Mouse (Mus musculus): ENCODE data around the gene Adcy3.
A peak's percentile ranks its signal among the peaks of the same experiment; 100 is the strongest.
"Not testable (repeated sequence)": the region's sequence is repeated elsewhere in the genome, so short reads cannot be mapped to it uniquely, and the experiment has no call there.

The Adcy3 gene

GRCm38 (mm10) chr12:4180507-4180906, 47.6 kb downstream of the Adcy3 start:
- DNase-seq (ENCODE audit: low spot score), result no peak

DNA sequence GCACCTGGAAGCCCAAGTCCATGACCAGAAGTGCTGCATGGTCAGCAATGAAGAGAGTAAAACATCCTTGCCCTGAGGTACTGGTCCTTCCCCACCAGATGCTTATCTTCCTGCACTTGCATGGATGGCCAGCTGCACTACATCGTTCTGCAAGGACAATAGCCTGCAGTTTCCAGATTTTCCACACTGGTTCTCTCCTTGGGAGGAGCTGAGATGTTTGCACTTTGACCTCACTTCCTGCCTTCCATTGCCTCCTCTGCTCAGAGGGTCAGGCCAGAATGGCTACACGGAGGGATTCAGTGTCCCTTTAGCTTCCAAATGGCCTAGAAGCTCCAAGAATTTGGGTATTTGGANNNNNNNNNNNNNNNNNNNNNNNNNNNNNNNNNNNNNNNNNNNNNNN, 51.7 kb downstream of the Adcy3 start:
- DNase-seq (ENCODE audit: low spot score), result no peak

DNA sequence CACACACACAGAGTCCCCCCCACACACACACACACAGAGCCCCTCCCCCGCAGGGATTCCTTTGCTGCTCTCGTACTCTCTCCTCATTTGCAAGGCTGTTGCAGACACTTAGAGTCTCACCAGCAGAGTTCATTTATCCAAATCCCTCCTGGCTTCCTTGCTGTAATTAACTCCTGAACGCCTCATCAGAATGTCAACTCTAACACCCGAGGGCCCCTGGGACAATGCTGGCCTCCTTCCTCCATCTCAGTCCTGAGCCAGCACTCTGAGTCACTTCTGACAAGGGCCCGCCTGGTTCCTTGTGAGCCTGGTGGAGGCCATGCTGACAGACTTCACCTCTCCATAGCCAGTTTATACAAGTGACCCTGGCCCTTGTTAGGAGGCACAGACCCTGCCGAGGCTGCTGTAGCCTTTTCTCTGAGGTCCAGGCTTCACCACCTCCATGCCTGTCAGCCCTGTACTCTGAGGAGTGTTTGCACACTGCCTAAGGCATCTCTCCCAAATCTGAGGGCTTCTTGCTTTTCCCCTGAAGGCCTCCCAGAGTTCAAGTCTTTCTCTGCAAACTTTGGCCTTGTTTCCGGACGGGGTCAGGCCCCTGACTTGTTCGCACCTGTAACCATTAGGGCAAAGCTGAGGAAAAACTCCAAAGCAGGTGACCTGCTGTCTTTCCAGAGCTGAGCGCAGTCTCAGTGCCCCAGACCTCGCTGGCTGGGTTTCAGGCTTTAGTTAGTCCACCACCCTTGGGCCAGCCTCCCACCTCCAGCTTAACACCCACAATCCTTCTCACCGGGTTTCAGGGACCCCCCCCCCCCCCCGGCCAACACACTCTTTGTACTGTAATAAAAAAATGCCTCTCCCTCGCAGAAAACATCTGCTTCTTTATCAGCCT, 55.5 kb downstream of the Adcy3 start:
- DNase-seq (ENCODE audit: low spot score), result peak; percentile 56

- no peak for DNase-seq (ENCODE audit: low spot score)
These were observed 56.2 kb downstream of the Adcy3 start for GRCm38 (mm10) chr12:4189060-4189447.

GRCm38 (mm10) chr12:4192514-4192913, 59.6 kb downstream of the Adcy3 start:
- DNase-seq (ENCODE audit: low spot score), result no peak

- DNase-seq (ENCODE audit: low spot score), result no peak
These were observed 60.3 kb downstream of the Adcy3 start for GRCm38 (mm10) chr12:4193025-4193740.

- DNase-seq (ENCODE audit: low spot score), result no peak
These were observed 61.7 kb downstream of the Adcy3 start for GRCm38 (mm10) chr12:4194643-4195042.

DNA sequence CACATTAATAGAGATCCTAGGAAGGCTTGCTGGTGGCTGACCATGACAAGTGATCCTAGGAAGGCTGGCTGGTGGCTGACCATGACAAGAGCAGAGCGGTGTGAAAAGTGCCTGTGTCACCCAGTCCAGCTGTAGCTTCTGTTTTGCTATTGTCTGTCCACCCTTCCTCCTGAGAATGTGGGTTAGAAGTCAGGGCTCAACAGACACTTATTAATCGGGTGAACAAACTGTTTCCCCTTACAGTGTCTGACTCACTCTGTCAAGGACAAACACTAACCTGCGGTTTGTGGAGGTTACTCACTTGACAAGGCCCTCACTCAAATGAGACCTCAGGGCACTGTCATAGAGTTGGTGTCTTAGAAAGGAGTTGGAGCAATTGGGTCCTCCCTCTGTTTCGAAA, 65.8 kb downstream of the Adcy3 start:
- DNase-seq (ENCODE audit: low spot score), result no peak

- DNase-seq (ENCODE audit: low spot score), result no peak
These were observed 66.4 kb downstream of the Adcy3 start for GRCm38 (mm10) chr12:4199271-4199670.

- no peak for DNase-seq (ENCODE audit: low spot score)
These were observed 68.7 kb downstream of the Adcy3 start for GRCm38 (mm10) chr12:4201454-4202200.

DNA sequence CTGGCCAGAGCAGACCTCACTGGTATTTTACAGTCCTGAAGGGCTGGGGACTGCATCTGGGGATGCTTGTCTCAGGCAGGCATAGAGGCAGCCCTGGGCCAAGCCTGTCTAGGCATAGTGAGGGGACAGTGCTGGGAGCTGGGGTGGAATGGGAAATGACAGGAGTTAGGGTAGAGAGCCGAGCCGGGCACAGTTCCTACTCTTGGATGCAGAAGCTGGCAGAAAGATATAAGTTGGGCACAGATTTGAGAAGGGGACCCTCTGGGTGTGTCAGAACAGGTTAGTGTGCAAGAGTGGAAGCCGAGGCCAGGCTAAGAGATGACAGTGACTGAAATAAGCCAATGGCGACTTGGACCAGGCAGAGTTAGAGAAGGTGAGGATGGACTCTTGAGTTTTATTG, 69.3 kb downstream of the Adcy3 start:
- no peak for DNase-seq (ENCODE audit: low spot score)

- DNase-seq (ENCODE audit: low spot score), result no peak
These were observed 73.2 kb downstream of the Adcy3 start for GRCm38 (mm10) chr12:4206106-4206505.

GRCm38 (mm10) chr12:4208405-4209133, 75.7 kb downstream of the Adcy3 start:
- peak; percentile 51 for DNase-seq (ENCODE audit: low spot score)

GRCm38 (mm10) chr12:4209196-4209595, 76.3 kb downstream of the Adcy3 start:
- no peak for DNase-seq (ENCODE audit: low spot score)

DNA sequence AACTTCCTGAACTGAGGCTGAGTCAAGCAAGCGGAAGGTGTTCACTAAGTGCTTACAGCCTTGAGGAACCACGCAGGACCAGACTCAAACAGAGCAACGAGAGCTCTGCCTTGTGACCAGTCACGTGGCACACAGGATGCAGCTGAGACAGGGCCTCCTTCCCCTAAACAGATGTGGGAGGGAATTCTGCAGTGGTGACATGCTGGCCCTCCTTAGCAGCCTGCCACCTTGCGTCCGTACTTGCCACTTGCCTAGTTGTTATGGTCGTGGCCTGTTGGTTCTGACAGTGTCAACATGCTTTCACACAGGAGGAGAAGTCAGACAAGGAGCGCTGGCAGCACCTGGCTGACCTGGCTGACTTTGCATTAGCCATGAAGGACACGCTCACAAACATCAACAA, 78.3 kb downstream of the Adcy3 start:
- no peak for DNase-seq (ENCODE audit: low spot score)

DNA sequence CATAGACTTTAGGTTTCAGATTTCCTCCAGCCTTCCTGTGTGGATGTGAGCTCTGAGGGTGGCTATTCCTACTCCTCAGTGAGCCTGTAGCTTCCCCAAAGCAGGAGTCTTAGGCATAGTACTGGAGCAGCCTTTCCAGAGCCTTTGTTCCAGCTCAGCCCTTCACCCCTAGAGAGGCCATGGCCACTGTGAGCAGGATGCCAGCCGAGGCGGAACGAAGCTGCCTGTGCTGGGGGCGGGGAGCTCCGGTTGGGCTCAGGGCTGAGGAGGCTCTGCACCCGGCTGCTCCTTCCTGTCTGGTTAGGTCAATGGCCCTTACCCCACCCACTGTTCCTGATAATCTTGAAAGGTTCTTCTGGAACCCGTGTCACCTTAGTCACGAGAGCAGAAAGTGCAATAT, 80.0 kb downstream of the Adcy3 start:
- DNase-seq (ENCODE audit: low spot score), result peak; percentile 65

GRCm38 (mm10) chr12:4230156-4230555, 97.3 kb downstream of the Adcy3 start:
- no peak for DNase-seq (ENCODE audit: low spot score)

- no peak for DNase-seq (ENCODE audit: low spot score)
These were observed 99.9 kb downstream of the Adcy3 start for GRCm38 (mm10) chr12:4232777-4233176.

DNA sequence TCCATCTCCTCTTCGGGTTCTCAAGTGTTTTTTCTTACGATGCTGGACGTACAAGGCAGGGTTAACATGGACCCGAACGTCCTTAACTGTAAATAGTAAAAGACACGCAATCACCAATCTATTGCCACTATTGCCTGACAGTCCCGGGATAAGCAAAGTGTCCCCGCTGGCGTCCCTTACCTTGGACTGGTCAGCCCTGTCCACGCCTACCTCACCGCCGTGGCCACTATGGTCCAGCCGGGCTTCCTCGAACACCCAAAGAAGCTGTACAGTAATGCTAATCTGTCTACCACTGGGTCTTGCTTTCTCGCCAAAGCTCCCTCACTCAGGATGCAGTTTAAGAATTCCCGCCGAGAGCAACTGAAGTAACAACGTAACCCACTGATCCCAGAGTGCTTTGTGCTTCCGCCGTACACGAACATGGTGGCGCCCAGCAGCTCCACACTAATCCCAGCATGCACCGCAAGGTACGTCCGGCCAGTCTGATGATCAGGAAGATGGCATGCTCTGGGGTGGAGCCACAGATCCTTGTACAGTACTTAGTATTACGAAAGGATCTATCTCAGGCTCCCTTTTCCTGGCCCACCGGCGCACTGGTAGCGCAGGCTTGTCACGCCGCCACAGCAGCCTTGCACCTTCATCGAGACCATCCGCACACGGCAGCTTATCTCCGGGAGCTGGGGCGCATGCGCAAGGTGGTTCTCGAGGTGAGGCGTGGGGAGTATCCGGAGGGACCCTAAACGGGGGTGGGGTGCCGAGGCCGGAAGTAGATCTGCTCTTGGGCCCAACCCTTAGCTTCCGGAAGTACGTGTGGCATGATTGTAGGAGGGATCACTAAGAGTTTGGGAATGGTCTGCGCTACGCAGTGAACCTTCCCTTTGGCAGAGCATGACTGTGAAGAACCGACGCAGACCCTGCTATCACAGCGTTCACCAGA, 100.9 kb downstream of the Adcy3 start, which contains the start of the genes Ptrhd1 and Cenpo:
Ptrhd1 (plus strand) TSS at position 456 of the 937 bp plus-strand sequence.
Cenpo (minus strand) TSS at position 723 of the 937 bp plus-strand sequence.
- peak; percentile 95 for DNase-seq (ENCODE audit: low spot score)

GRCm38 (mm10) chr12:4237481-4237880, 104.6 kb downstream of the Adcy3 start:
- DNase-seq (ENCODE audit: low spot score), result no peak

GRCm38 (mm10) chr12:4240281-4240680, 107.4 kb downstream of the Adcy3 start:
- DNase-seq (ENCODE audit: low spot score), result not testable (repeated sequence)

Measured in ovary, postnatal 36 days (tissue).